Mouse (Mus musculus): ENCODE measurements around the gene Dnase1l2. TPM values are rescaled to one million over a fixed set of nuclear protein-coding genes. Genes with fewer than 3 reads are reported as not detected.
A peak's percentile ranks its signal among the peaks of the same experiment; 100 is the strongest.

The Dnase1l2 gene
- polyA plus RNA-seq, 1 experiment = not detected

- Histone ChIP-seq H3K36me3 (replicated peaks; ENCODE audit: low read length) (peaks cover 28% of the 10 kb centered on the region), H3K9me3 (no peaks in the 10 kb centered on the region), H3K4me3 (replicated peaks) (peak overlapping the region; percentile 83), H3K4me1 (peaks cover 35% of the 10 kb centered on the region), H3K27me3 (replicated peaks) (peaks cover 12% of the 10 kb centered on the region)
- no peak for TF ChIP-seq FLI1 (IDR thresholded peaks at IDR 0.05; ENCODE audit: low read length)
- TF ChIP-seq GATA1 (IDR thresholded peaks at IDR 0.05; ENCODE audit: borderline replicate concordance, low read length) = no peak
Measured at GRCm38 (mm10) chr17:24480201-24480826, 37.4 kb upstream of the Dnase1l2 start.

- no peaks in the 10 kb centered on the region for H3K9me3 ChIP-seq
- H3K27me3 ChIP-seq (replicated peaks) = peaks cover 5% of the 10 kb centered on the region
- peak overlapping the region; percentile 96 for H3K4me3 ChIP-seq (replicated peaks)
- H3K36me3 ChIP-seq (replicated peaks; ENCODE audit: low read length) = peaks cover 36% of the 10 kb centered on the region
- no peak for TF ChIP-seq GATA1 (IDR thresholded peaks at IDR 0.05; ENCODE audit: borderline replicate concordance, low read length)
- TF ChIP-seq FLI1 (IDR thresholded peaks at IDR 0.05; ENCODE audit: low read length) = no peak
- peaks cover 32% of the 10 kb centered on the region for H3K4me1 ChIP-seq
Measured at GRCm38 (mm10) chr17:24479431-24479830, 36.5 kb upstream of the Dnase1l2 start.

- H3K36me3 ChIP-seq (replicated peaks; ENCODE audit: low read length) = peaks cover 43% of the 10 kb centered on the region
- H3K27me3 ChIP-seq (replicated peaks) = peaks cover 5% of the 10 kb centered on the region
- peak within 1 kb of the TSS; percentile 96 for H3K4me3 ChIP-seq (replicated peaks)
- TF ChIP-seq GATA1 (IDR thresholded peaks at IDR 0.05; ENCODE audit: borderline replicate concordance, low read length) (no peak), FLI1 (IDR thresholded peaks at IDR 0.05; ENCODE audit: low read length) (no peak)
- no peaks in the 10 kb centered on the region for H3K9me3 ChIP-seq
- peaks cover 36% of the 10 kb centered on the region for H3K4me1 ChIP-seq
Measured at GRCm38 (mm10) chr17:24478663-24479380, 35.9 kb upstream of the Dnase1l2 start, which contains the start of gene Mlst8. Gene Mlst8, minus strand, starts transcription at chr17:24479078.

GRCm38 (mm10) chr17:24477985-24478600, 35.2 kb upstream of the Dnase1l2 start:
- Histone ChIP-seq H3K4me3 (replicated peaks) (peak overlapping the region; percentile 96), H3K27me3 (replicated peaks) (no peaks in the 10 kb centered on the region), H3K36me3 (replicated peaks; ENCODE audit: low read length) (peaks cover 50% of the 10 kb centered on the region), H3K9me3 (no peaks in the 10 kb centered on the region), H3K4me1 (peaks cover 43% of the 10 kb centered on the region)
- no peak for TF ChIP-seq FLI1 (IDR thresholded peaks at IDR 0.05; ENCODE audit: low read length)
- TF ChIP-seq GATA1 (IDR thresholded peaks at IDR 0.05; ENCODE audit: borderline replicate concordance, low read length) = no peak

GRCm38 (mm10) chr17:24477053-24477984, 34.4 kb upstream of the Dnase1l2 start:
- no peaks in the 10 kb centered on the region for H3K27me3 ChIP-seq (replicated peaks)
- peaks cover 51% of the 10 kb centered on the region for H3K4me1 ChIP-seq
- TF ChIP-seq GATA1 (IDR thresholded peaks at IDR 0.05; ENCODE audit: borderline replicate concordance, low read length) (no peak), FLI1 (IDR thresholded peaks at IDR 0.05; ENCODE audit: low read length) (no peak)
- no peaks in the 10 kb centered on the region for H3K9me3 ChIP-seq
- H3K4me3 ChIP-seq (replicated peaks) = peak overlapping the region; percentile 96
- peaks cover 58% of the 10 kb centered on the region for H3K36me3 ChIP-seq (replicated peaks; ENCODE audit: low read length)

- Histone ChIP-seq H3K4me3 (replicated peaks) (peak overlapping the region; percentile 2), H3K36me3 (replicated peaks; ENCODE audit: low read length) (peaks cover 66% of the 10 kb centered on the region), H3K9me3 (no peaks in the 10 kb centered on the region), H3K4me1 (peaks cover 56% of the 10 kb centered on the region), H3K27me3 (replicated peaks) (no peaks in the 10 kb centered on the region)
- TF ChIP-seq FLI1 (IDR thresholded peaks at IDR 0.05; ENCODE audit: low read length) = no peak
- TF ChIP-seq GATA1 (IDR thresholded peaks at IDR 0.05; ENCODE audit: borderline replicate concordance, low read length) = no peak
Measured at GRCm38 (mm10) chr17:24476022-24476776, 33.3 kb upstream of the Dnase1l2 start.

GRCm38 (mm10) chr17:24475586-24475985, 32.7 kb upstream of the Dnase1l2 start:
- peaks cover 66% of the 10 kb centered on the region for H3K36me3 ChIP-seq (replicated peaks; ENCODE audit: low read length)
- TF ChIP-seq FLI1 (IDR thresholded peaks at IDR 0.05; ENCODE audit: low read length) (no peak), GATA1 (IDR thresholded peaks at IDR 0.05; ENCODE audit: borderline replicate concordance, low read length) (no peak)
- H3K27me3 ChIP-seq (replicated peaks) = no peaks in the 10 kb centered on the region
- H3K9me3 ChIP-seq = no peaks in the 10 kb centered on the region
- no peak overlapping the region for H3K4me3 ChIP-seq (replicated peaks)
- H3K4me1 ChIP-seq = peaks cover 60% of the 10 kb centered on the region

GRCm38 (mm10) chr17:24474557-24474956, 31.7 kb upstream of the Dnase1l2 start:
- H3K36me3 ChIP-seq (replicated peaks; ENCODE audit: low read length) = peaks cover 66% of the 10 kb centered on the region
- H3K9me3 ChIP-seq = no peaks in the 10 kb centered on the region
- H3K27me3 ChIP-seq (replicated peaks) = no peaks in the 10 kb centered on the region
- no peak for TF ChIP-seq FLI1 (IDR thresholded peaks at IDR 0.05; ENCODE audit: low read length)
- no peak for TF ChIP-seq GATA1 (IDR thresholded peaks at IDR 0.05; ENCODE audit: borderline replicate concordance, low read length)
- H3K4me3 ChIP-seq (replicated peaks) = no peak overlapping the region
- peaks cover 51% of the 10 kb centered on the region for H3K4me1 ChIP-seq
